Mouse (Mus musculus) gonadal fat pad, adult 2 months (tissue): ENCODE measurements around the gene Gm43951. TPM values are rescaled to one million over a fixed set of nuclear protein-coding genes. Genes with fewer than 3 reads are reported as not detected.

Experiments
- DNase-seq: peaks from one replicate; pipeline ENCODE4 v3.0.0-alpha.2; 2012; ENCODE audit warnings: low read depth
- polyA plus RNA-seq: library from polyadenylated mRNA; depleted of rRNA; stranded (reverse); fragments of >200 nt; gene quantifications from 2 replicates; pipeline ENCODE4 v1.2.3, GENCODE M21; 2012; rRNA removed

Gene Gm43951
- 0.22 and 0.56 TPM in 2 replicates for polyA plus RNA-seq

DNA sequence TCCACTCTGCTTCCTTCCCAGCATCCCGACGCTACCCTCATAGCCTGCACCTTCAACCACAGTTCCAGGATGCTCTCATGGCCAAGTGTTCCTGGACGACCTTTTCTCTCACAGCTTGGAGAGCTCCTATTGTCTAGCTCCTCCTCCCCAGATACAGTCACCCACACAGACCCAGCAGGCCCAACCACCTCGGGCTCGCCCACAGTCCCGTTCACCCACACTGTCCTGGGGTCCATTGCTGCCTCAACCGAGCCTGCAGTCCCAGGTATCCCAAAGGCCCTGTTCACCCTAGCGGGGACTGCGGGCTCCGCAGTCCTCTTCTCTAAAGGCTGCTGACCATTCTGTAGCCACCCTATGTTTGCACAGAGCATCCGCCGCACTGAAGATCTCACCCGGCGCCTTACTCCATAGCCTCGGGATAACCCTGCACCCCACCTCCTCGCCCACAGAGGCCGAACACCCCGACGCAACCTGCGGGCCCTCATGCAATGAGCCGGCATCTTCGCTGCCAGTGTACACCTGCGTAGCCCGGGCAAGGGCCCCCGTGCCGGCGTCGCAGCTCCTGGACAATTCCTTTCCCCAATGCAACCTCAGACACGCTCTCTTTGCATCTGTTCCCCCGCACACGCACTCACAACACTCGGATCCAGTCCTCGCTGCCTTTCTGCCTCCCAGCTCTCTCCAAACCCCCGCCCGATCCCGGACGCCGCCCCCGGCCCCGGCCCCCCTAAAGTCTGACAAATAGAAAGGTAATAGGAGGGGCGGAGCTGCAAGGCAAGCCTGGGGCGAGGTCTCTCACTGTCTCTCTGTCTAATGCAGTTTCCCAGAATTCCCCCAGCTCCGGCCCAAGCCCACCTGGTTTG, at the start of gene Gm43951:
Gene Gm43951, minus strand, starts transcription at position 500 of the 863 bp plus-strand sequence.
- DNase-seq, result no peak

DNA sequence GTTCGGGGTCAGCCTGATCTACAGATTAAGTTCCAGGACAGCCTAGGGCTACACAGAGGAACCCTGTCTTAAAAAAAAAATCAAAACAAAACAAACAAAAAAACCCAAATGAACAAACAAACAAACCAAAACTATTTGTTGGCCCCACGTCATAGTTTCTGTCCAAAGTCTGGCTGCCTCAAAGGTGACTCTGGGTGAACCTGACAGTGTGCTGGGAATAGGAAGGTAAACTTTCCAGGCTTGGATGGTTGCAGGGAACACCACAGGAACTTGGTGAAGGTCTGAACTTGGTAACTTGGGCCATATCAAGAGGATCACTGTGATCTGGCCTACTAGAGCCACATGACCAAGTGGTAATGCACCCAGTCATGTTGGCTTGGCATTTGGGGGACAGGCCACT, 49.8 kb upstream of the Gm43951 start:
- DNase-seq, result no peak

DNA sequence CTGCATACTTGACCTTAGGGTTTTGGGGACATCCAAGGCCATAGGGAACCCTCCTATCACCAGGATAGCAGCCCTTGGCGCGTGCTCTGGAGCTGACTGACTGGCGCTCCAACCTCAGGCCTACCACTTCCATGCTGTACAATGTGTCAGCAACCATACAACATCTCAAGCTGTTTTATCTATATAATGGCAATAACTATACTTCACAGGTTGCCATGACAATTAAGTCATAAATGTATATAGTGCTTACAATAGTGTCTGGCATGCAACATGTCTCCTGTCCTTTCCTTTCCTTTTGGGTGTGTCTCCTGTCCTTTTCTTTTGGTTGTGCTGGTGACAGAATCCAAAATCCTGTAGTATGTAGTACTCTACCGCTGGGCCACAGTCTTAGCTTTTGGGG, 49.0 kb upstream of the Gm43951 start:
- no peak for DNase-seq

DNA sequence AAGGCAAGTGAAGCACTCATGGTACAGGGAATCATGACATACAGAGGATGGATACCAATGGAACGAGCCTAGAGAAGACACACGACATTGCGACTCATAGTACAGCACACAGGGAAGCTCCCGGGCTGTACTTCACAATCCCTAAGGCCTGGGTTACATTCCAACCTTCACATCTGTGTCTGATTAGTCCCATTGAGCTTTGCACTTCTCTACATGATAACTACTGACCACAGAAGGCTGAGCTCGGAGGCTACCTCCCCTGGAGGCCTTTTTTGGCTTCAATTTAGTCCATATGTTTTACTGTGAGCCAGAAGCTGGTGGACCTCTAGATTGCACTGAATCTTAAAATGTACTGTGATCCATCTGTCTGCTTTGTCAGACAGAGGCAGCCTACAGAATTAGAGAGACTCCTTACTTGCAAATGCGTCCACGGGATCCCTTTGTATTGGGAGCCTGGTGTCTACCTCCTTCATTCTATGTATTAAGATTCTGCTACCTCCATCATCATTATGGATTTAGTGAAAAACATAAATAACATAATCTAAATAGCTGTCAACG, 38.6 kb upstream of the Gm43951 start:
- DNase-seq, result no peak

DNA sequence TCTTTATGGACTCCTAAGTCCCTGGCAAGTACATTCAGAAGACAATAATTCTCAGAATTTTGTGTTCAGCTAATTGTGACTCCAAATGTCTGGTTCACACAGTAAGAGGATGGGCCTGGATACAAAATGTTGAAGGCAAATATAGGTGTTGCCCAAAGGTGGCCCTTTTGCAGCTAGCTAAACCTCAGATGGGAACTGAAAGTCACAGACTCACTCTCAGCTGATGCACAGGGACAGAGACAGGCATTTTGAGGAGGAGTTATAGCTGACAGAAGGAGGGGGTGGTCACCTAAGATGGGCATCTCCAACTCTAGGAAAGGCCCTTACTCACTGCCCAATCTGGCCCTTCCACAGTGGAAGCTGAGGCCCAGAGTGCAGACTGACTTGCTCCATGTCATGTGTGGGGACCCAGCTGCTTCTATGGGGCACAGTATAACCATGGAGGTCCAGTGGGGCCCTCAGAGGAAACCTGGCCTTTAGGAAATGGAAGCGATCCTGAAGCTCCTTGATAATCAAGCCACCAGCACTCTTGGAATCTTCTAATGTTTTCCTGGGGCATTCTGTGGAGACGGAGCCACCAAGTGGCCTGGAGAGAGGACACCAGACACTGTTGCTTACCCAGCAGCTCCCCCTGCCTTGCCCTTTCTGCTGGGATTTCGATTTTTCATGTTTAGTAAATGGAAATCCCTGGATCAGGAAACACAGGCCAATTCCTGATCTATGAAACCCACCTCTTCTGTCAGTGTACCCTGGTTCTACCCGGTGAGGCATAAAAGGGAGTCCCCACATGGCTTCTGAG, 33.6 kb upstream of the Gm43951 start:
- no peak for DNase-seq

DNA sequence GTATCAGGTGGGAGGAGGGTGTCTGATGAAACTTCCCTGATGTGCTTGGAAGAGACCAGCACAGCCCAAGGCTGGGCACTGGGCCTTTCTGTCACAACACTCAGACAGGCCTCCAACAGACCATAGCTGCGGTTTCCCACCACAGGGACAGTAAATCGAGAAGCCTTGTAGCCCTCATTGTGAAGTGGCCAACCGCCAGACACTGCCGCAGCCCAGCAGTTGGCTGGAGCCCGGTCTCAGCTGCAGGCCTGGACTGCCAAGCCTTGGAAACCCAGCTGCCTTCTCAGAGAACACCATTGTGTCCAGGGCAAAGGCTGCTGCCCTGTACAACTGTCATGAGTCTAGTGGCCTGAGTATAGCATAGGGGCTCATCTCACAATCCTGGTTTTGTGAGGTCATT, 27.4 kb upstream of the Gm43951 start:
- DNase-seq, result no peak

DNA sequence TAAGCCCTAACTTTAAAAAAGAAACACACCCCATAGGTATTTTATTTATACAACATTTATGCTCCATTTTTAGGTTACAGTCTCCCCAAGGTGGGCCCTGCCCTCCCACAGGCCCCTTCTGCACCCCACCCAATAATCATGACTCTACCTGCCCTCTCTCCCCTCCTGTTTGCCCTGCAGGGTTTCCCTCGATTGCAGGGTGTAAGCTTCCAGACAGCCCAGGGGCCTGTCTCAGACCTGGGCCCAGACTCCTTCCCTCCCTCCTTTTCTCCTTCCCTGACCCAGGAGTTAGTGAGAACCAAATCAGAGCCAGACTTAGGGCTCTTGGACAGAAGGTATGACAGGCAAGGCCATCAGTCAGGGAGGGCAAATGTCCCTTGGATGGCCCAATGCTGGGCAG, 26.4 kb upstream of the Gm43951 start:
- no peak for DNase-seq

DNA sequence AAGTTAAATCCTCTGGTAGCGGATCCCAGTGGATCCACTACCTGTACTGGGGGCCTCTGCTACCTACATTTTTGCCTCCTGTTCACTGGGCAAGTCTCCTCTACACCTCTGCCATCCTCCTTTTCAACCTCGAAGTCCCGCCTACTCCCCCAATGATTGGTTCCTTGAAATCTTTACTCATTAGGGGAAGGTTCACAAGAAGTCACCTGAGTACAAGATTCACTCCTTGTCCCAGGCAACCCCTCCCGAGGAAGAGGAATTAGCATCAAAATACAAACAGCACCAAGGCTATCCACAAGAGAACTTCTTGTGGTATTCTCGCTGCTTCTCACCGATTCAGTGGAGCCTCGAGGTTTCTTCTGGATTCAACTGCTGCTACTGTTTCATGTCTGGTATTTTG, 25.4 kb upstream of the Gm43951 start:
- DNase-seq, result no peak

DNA sequence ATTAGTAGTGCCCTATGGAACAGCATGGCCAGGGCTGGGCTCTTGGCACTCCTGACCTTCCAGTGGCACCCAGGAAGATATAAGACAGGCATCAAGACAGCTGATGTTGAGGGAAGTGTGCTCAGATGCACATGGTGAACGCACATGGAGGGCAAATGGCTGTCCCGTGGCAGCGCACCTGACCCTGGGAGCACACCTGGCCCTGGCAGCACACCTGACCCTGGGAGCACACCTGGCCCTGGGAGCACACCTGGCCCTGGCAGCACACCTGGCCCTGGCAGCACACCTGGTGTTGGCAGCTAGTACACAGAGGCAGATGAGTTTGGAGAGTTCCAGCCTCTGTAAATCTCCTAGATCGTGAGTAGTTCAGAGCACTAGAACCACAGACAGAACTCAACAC, 21.9 kb upstream of the Gm43951 start:
- no peak for DNase-seq

DNA sequence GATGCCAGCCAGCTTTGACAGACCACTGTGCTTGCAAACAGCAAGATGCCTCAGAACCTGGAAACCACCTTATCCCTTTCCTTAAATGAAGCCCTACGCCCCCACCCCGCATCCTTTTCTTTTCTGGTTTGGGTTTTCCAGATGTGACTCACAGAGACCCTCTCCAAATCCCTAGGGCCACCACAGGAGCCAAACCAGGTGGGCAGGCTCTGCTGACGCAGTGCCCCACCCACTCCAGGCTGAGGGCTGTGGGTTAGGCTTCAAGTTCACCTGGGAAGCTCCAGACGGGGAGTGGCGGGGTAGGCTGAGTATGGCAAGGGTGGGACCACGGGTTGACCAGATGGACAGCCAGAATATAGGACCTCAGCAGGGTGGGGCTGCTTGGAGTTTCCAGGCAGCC, 20.3 kb upstream of the Gm43951 start:
- DNase-seq, result no peak

DNA sequence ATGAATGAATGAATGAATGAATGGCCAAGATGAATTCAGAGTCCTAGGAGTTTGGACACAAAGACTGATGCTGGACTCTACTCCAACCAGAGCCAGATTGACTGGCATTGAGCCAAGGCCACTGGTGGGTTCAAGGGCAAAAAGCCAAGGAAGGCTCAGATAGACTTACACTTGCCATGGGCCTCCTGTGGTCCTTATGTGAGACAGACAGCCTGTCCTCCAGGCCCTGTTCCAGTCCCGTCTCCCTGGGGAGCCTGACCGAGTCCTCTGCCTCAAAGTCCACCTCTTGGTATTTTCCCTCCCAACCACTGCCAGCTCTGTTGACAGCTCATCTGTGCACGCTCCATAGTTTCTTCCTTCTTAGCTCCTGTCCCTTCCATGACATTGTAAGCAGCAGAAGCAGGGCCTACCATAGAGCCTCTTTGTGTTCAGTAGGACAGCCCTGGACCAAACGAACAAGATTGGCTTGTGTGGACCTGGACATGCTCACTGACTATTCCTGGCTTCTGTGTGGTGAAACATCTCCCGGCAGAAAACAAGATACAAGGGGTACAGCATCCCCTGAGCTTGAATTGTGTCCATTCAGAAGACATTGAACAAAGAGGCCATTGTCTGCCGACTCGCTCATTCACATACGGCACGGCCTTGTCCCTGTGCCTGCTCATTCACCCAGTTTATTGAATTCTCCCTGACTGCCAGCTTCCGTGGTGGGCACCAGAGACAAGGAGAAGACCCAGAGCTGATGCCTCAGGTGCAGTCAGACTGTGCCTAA, 19.6 kb upstream of the Gm43951 start:
- no peak for DNase-seq

DNA sequence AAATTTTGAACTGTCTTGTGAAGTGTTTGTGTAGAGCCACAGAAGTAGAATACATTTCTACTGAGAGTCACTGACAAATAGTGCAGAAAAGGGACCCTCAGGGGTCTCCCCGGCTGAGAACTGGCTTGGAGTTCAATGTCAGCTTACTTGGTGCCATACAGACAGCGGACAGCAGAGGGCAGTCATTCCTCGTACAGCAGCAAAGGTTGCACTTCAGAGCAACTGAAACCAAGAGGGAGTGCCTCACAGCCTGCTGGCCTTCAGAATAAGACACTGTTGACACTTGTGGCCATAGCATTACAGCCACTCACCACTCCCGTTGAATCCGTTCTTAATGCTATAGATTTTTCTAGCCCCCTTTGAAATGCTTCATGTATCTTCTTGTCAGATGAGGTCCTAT, 18.2 kb upstream of the Gm43951 start:
- no peak for DNase-seq

DNA sequence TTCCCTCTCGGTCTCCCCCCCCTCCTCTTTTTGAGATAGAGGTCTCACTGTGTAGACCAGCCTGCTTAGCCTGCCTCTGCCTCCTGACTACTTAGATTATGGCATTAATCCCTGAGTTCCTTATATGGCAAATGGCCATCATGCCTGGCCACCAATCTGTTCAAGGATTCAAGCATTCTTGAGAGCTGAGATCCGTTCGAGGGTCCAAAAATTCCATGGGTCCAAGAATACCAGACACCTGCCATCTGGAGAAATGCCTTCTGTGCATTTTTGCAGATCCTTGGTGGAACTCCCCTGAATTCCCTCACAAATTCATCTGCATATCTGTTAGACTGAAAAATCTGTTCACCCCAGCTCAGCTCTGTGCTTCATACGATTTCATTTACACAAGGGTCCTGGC, 16.8 kb upstream of the Gm43951 start:
- no peak for DNase-seq

DNA sequence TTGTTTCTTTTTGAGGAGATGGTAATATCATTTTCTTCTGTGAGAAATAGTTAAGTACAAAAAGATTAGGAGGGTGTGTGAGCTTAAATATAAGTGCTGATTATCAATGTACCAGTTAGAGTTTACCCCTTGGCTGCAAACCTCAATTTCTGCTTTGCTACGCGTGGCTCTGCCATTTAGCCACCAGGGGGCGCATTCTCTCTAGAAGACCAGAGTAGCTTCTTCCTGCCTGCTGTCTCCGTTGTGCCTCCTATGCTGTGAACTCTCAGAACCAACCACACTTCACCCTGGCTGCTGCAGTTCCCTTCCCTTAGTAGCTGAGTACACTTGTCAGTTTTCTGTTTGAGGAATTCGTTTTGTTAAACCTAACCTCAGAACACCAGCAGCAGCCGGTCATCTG, 14.6 kb upstream of the Gm43951 start:
- DNase-seq, result no peak

DNA sequence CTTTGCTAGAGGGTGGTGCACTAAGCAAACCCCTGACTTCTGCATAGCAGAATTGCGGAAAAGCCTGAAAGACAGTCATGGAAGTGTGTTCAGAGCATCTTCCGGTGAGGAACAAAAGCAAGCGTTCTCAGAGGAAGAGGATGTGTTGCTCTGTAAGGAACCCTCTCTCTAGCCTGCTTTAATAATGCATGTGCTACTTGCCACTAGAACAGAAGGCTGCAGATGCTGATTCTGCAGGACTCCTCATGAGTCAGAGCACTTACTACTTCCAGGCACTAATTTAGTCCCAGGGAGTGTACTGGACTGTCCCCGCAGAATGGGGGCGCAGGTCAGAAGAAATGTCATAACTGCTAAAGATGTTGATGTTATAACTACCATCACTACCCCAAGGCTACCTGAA, 10.5 kb upstream of the Gm43951 start:
- DNase-seq, result no peak

DNA sequence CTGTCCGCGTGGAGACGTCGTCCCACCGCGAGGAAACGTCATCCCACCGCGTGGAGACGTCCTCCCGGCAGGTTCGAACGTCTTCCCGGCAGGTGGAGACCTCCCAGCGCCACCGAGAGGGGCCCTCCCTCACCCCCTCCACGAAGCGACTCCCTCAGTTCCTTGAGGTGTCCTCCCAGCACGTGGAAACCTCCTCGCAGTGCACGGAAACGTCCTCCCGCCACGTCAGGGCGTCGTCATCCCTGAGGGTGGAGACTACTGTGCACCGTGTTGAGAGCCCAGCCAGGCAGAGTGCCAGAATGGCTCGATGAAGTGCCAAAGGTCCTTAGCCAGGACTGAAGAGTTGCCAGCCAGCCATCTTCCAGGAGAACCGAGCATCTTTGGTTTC, 8.8 kb upstream of the Gm43951 start, which contains the start of gene Med31:
Gene Med31, minus strand, starts transcription at position 183 of the 388 bp plus-strand sequence.
- DNase-seq, result no peak

DNA sequence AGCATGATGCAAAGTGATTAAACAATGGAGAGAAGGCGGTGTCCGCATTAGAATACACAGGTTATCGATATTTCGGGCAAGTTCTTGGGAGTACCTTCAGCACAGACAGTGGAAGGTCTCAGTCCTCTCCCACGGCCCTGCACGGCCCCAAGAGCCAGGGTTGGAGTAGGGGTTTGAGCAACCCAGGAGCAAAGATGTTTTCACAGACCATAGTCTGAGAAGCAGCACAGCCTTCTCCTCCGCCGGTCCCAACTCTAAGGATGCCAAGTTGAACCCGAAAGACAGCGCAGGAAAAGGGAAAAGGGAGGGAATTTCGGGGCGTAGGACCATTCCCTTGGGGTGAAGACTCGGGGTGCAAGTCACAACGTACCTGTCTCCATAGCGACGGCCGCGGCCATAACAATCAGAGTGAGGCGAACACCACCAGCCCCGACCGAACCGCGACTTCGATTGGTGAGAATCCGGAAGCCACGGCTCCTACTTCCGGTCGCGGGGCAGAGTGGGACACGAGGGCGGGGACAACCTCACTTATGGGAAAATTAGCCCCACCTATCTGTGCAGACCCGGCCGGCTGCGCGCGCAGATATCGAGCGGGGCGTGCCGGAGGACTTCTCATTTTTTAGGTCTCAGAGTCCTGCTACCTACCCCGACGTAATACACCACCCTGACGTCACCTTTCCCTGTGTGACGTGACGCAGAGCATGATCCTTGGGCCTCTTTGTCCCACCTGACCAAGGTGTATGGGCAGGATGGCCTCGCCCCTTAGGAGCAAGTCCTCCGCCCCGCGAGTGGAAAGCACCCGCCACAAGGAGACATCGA, 8.2 kb upstream of the Gm43951 start:
- DNase-seq, result no peak

DNA sequence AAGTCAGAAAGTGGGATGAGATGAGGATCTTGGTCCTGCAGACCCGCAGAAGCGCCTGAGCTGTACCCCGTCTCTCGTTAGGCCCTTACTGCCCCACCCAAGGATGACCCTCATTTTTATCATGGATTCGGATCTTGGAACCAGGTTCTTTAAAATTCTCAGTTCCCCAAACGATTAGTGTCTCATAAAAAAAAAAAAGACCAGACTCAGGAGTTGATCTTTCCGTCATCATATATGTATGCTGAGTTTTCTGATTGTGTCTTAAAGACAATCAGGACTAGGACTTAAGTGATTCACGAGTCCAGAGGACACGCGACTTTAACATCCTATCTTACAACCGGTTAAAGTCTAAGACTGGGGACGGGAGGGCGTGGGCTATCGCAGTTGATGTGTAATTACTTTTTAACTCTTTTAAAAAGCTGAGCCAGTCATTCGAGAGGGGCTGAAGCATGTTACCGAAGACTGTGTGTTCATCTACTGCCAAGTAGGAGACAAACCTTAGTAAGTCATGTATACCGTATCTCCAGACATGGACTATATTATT, 1.3 kb upstream of the Gm43951 start:
- DNase-seq, result no peak

DNA sequence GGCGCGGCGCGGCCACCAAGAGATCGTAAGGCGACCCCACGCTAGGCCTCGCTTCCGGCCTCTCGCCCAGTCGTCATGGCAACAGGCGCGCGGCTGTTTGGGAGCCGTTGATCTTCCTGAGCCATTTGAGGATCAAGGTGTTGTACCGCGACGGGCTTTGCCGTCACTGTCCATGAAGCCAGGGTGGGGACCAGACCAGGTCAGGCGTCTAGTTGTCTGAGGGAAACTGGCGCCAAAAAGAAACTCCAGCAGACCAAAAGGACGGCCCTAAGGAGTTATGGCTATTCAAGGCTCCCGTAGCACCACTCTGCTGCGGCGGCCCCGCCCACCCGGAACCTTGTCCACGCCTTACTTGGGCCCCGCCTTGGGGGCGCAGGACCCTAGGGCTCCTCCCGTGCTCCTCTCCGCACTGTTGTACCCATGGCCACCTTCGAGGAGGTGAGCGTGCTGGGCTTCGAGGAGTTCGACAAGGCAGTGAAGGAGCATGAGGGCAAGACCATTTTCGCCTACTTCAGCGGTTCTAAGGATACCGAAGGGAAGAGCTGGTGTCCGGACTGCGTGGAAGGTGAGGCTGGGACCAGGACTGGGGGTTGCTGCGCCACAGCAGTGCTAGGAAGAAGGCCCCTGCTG, 679 bp upstream of the Gm43951 start, which contains the start of the genes 4933427D14Rik and Txndc17:
Gene 4933427D14Rik, minus strand, starts transcription at position 256 of the 630 bp plus-strand sequence.
Gene Txndc17, plus strand, starts transcription at position 344 of the 630 bp plus-strand sequence.
- DNase-seq, result no peak

DNA sequence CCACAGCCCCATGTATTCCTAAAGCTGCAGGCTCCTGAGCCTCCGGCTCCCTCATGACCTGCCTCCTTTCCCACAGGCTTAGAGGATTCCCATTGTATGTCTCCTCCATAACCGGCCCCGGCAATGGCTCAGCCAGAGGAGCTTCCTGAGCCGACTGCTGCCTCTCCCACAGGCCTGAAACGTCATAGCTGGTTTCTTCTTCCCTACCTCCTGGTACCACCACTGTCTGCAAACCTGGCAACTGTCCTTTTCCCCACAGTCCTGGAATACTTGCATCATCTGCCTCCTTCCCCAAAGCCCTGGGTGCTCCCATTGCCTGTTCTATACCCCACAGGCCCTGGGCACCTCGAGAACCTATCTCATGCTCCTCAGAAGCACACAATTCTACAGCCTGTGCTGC, 1.4 kb downstream of the Gm43951 start:
- DNase-seq, result no peak
